Mouse (Mus musculus) ES-E14 (cell line): ENCODE results near the gene Rem2. TPM values are rescaled to one million over a fixed set of nuclear protein-coding genes. Genes with fewer than 3 reads are reported as not detected.

ENCODE experiments used
- DNase-seq: peaks from one replicate; pipeline ENCODE4 v3.0.0-alpha.2; 2013; ENCODE audit warnings: low read depth, low spot score
- H3K27ac ChIP-seq: 2 replicates; pipeline ENCODE4 v1.5.1; 2012; ENCODE audit warnings: low read depth, mild to moderate bottlenecking, low read length, moderate library complexity, mixed read lengths; ENCODE audit not compliant: poor library complexity, insufficient read depth, severe bottlenecking
- H3K36me3 ChIP-seq: 2 replicates; pipeline ENCODE4 v1.6.1; 2012; ENCODE audit warnings: mild to moderate bottlenecking, low read length, moderate library complexity, mixed read lengths; ENCODE audit not compliant: control insufficient read depth, poor library complexity, insufficient read depth, severe bottlenecking
- H3K4me1 ChIP-seq, 2 experiments: fragments of 150-350 bp in 1 of 2; sonication (generic) in 1 of 2; 2 replicates each; pipeline ENCODE4 v1.6.1; 2012; ENCODE audit warnings: low read length in 2 of 2, mild to moderate bottlenecking in 1 of 2, mixed read lengths in 1 of 2; ENCODE audit not compliant: control insufficient read depth in 2 of 2, insufficient read depth in 2 of 2, poor library complexity in 1 of 2
- H3K4me3 ChIP-seq, 2 experiments: fragments of 150-350 bp in 1 of 2; sonication (generic) in 1 of 2; 2 replicates each; pipeline ENCODE4 v1.5.1; 2012; ENCODE audit warnings: low read length in 2 of 2, low read depth in 1 of 2, mild to moderate bottlenecking in 1 of 2, mixed read lengths in 1 of 2; ENCODE audit not compliant: insufficient read depth in 1 of 2, poor library complexity in 1 of 2, severe bottlenecking in 1 of 2
- H3K9ac ChIP-seq: 2 replicates; pipeline ENCODE4 v1.6.1; 2012; ENCODE audit warnings: low read depth, mild to moderate bottlenecking, low read length, mixed read lengths; ENCODE audit not compliant: poor library complexity, insufficient read depth, severe bottlenecking
- H3K9me3 ChIP-seq: fragments of 150-350 bp; sonication (generic); 2 replicates; pipeline ENCODE4 v1.6.1; 2012; ENCODE audit warnings: low read depth, mild to moderate bottlenecking, low read length; ENCODE audit not compliant: control insufficient read depth, insufficient read depth
- CHD2 ChIP-seq: IDR thresholded peaks from 2 replicates; pipeline ENCODE4 v1.6.1; 2014; ENCODE audit warnings: mild to moderate bottlenecking, low read depth, low read length, inconsistent platforms
- HCFC1 ChIP-seq: IDR thresholded peaks from 2 replicates; pipeline ENCODE4 v1.6.1; 2012; ENCODE audit warnings: low read length, inconsistent platforms, borderline replicate concordance; ENCODE audit not compliant: insufficient read depth
- MAFK ChIP-seq: IDR thresholded peaks from 2 replicates; pipeline ENCODE4 v1.6.1; 2014; ENCODE audit warnings: mild to moderate bottlenecking, low read depth, low read length, inconsistent platforms; ENCODE audit not compliant: insufficient read depth
- ZC3H11A ChIP-seq: IDR thresholded peaks from 2 replicates; pipeline ENCODE4 v1.6.1; 2012; ENCODE audit warnings: low read depth, mild to moderate bottlenecking, inconsistent platforms, low read length, borderline replicate concordance
- ZNF384 ChIP-seq: IDR thresholded peaks from 2 replicates; pipeline ENCODE4 v1.6.1; 2012; ENCODE audit warnings: low read depth, low read length, inconsistent platforms
- in situ Hi-C, 2 experiments: fragments of 600-800 bp; cut with MboI; formaldehyde crosslinking; loops; one replicate each; pipeline ENCODE4 v1.15.1; 2025; ENCODE audit warnings: low sequenced_read_pairs in 2 of 2, inconsistent platforms in 1 of 2; ENCODE audit not compliant: unreplicated experiment in 2 of 2
- total RNA-seq: library from RNA; depleted of rRNA; stranded (reverse); fragments of 300-350 nt; gene quantifications from 2 replicates; pipeline ENCODE4 v1.2.3, GENCODE M21; 2012

Rem2 gene
- total RNA-seq, 1 experiment, result 0.85 TPM

- H3K9me3 ChIP-seq, result no peaks in the 10 kb centered on the region
- peak; percentile 73 for DNase-seq
- H3K4me1 ChIP-seq, result no peaks in the 10 kb centered on the region
- no peak overlapping the region for H3K9ac ChIP-seq
- peak; percentile 47; the same call in 1 of the 2 replicates for TF ChIP-seq ZC3H11A
- no peak for TF ChIP-seq HCFC1
- in situ Hi-C loops, result loop anchor here (25.0 kb wide), 2 partner anchors 95 to 420 kb away; no protein-coding TSS in a partner anchor
- H3K36me3 ChIP-seq, result no peaks in the 10 kb centered on the region
- H3K4me3 ChIP-seq, result no peak overlapping the region
- no peak overlapping the region for H3K27ac ChIP-seq
Observed at GRCm38 (mm10) chr14:54482498-54482897, 6.6 kb downstream of the Rem2 start.

GRCm38 (mm10) chr14:54485899-54486298 is 10.0 kb downstream of the Rem2 start:
- no peak overlapping the region for H3K9ac ChIP-seq
- no peak overlapping the region for H3K4me3 ChIP-seq
- H3K27ac ChIP-seq, result no peak overlapping the region
- H3K36me3 ChIP-seq, result no peaks in the 10 kb centered on the region
- DNase-seq, result no peak
- H3K9me3 ChIP-seq, result no peaks in the 10 kb centered on the region
- in situ Hi-C loops, result loop anchor here (25.0 kb wide), 2 partner anchors 99 to 424 kb away; no protein-coding TSS in a partner anchor
- no peak for TF ChIP-seq HCFC1
- no peak for TF ChIP-seq MAFK
- TF ChIP-seq CHD2, result no peak
- no peak for TF ChIP-seq ZC3H11A
- no peak for TF ChIP-seq ZNF384
- no peaks in the 10 kb centered on the region for H3K4me1 ChIP-seq

DNA sequence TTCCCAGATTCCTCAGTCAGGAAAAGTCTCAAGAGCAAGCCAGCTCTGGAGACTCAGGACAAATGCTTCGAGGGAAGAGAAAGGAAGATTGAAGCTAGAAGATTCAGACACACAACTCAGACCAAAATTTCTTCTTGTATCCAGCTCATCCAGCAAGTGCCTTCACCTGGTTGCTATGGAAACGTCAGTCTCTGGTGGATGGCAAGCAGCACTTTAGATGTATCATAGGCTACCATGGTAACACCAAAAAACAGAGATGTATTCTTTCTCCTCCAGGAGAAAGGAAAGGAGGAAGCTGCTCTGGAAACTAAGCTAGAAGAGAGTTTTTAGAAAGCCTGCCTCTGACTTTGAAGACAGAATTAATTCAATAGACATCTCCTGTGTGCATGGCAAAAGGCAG is 11.8 kb downstream of the Rem2 start:
- TF ChIP-seq ZNF384 (no peak), HCFC1 (no peak), MAFK (no peak), CHD2 (no peak)

GRCm38 (mm10) chr14:54488350-54488749 is 12.4 kb downstream of the Rem2 start:
- no peaks in the 10 kb centered on the region for H3K4me1 ChIP-seq
- no peak for DNase-seq
- no peak overlapping the region for H3K27ac ChIP-seq
- no peaks in the 10 kb centered on the region for H3K9me3 ChIP-seq
- TF ChIP-seq MAFK (no peak), ZNF384 (no peak), ZC3H11A (no peak), CHD2 (no peak), HCFC1 (no peak)
- no peak overlapping the region for H3K9ac ChIP-seq
- H3K4me3 ChIP-seq, result no peak overlapping the region
- H3K36me3 ChIP-seq, result no peaks in the 10 kb centered on the region
- in situ Hi-C loops, result loop anchor here (25.0 kb wide), 2 partner anchors 101 to 426 kb away; no protein-coding TSS in a partner anchor

More for the DNA sequence above, 11.8 kb downstream of the Rem2 start:
- Histone ChIP-seq H3K4me3 (no peak overlapping the region), H3K9ac (no peak overlapping the region), H3K27ac (no peak overlapping the region), H3K4me1 (no peaks in the 10 kb centered on the region), H3K36me3 (no peaks in the 10 kb centered on the region), H3K9me3 (no peaks in the 10 kb centered on the region)
- DNase-seq, result no peak
- in situ Hi-C loops, result loop anchor here (25.0 kb wide), 2 partner anchors 100 to 425 kb away; no protein-coding TSS in a partner anchor
